In the genomic region with DNA sequence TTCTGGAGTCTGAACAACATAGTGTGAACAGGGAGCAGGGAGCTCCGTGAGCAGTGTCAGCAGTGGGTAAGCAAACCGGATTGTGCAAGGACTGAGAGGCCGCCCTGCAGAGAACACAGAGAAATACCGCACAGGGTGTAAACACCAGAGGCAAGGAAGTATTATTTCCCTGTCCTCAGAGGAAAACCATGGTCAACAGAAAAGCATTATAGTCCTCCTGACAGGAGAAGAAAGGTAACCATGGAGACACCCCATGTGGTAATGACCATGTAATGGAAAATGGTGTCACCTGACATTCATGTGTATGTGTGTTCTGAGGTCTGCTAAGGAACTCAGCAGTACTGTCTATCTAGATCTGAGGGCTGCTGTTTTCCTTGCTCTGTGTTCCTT, we compare ENCODE assay signal across 8 mouse cellular contexts. TPM values are rescaled to one million over a fixed set of nuclear protein-coding genes. Genes with fewer than 3 reads are reported as not detected.
DNase-seq lines count a peak whose midpoint lies in the region; ATAC-seq and TF ChIP-seq lines count a peak whose summit lies in the region.

No protein-coding gene starts in this region.

- H3K4me3 ChIP-seq in C2C12 (ENCODE audit: insufficient read depth, poor library complexity, severe bottlenecking) = no peak overlapping the region
- no peak overlapping the region for H3K4me3 ChIP-seq in embryonic facial prominence, embryonic 14.5 days (ENCODE audit: low read depth, low read length)
- H3K4me3 ChIP-seq in hindbrain, embryonic 10.5 days = no peak overlapping the region
- H3K4me3 ChIP-seq in liver, embryonic 16.5 days (ENCODE audit: low read depth, low read length) = no peak overlapping the region
- no peak overlapping the region for H3K4me3 ChIP-seq in neural tube, embryonic 12.5 days

- no peak overlapping the region for H3K4me2 ChIP-seq in embryonic facial prominence, embryonic 14.5 days (ENCODE audit: low read depth, low read length)
- peak overlapping the region; percentile 21; the same call in 1 of the 2 replicates for H3K4me2 ChIP-seq in liver, embryonic 16.5 days (ENCODE audit: low read depth, low read length)
- no peak overlapping the region; the same call in none of the 2 replicates for H3K4me2 ChIP-seq in neural tube, embryonic 12.5 days (replicated peaks)

- DNase-seq in cerebellum, adult 11-12 months = no peak
- DNase-seq in embryonic facial prominence, embryonic 14.5 days (ENCODE audit: low spot score) = peak; percentile 67
- DNase-seq in hindbrain, embryonic 10.5 days (ENCODE audit: low spot score) = peak; percentile 23
- DNase-seq in left cerebral cortex, postnatal 36 days (ENCODE audit: low spot score in 2 of 2) = no peak

- H3K27ac ChIP-seq in embryonic facial prominence, embryonic 14.5 days (replicated peaks; ENCODE audit: low read depth, low read length) = peak overlapping the region; percentile 55; the same call in 1 of the 2 replicates
- peak overlapping the region; percentile 31 for H3K27ac ChIP-seq in hindbrain, embryonic 10.5 days
- peak overlapping the region; percentile 65 for H3K27ac ChIP-seq in liver, embryonic 16.5 days (ENCODE audit: low read length)
- H3K27ac ChIP-seq in neural tube, embryonic 12.5 days = no peak overlapping the region

- 39% methylated on average over 4 of the region's 4 CpGs for WGBS in embryonic facial prominence, embryonic 14.5 days
- 24% methylated on average over 4 of the region's 4 CpGs for WGBS in hindbrain, embryonic 10.5 days
- 33% methylated on average over 4 of the region's 4 CpGs for WGBS in liver, embryonic 16.5 days (ENCODE audit: insufficient replicate concordance)
- 15% methylated on average over 4 of the region's 4 CpGs for WGBS in neural tube, embryonic 12.5 days

- H3ac ChIP-seq in C2C12 (ENCODE audit: control insufficient read depth, insufficient read length, low read depth) = no peak overlapping the region

- no peaks in the 10 kb centered on the region for H3K79me3 ChIP-seq in C2C12 (ENCODE audit: low read depth)

- no peak for TF ChIP-seq CTCF in C2C12 (IDR thresholded peaks at IDR 0.05; ENCODE audit: control insufficient read depth, insufficient read depth, insufficient read length)

- no peaks in the 10 kb centered on the region for H3K9me3 ChIP-seq in embryonic facial prominence, embryonic 14.5 days (ENCODE audit: control insufficient read depth, low read length)
- no peaks in the 10 kb centered on the region for H3K9me3 ChIP-seq in hindbrain, embryonic 10.5 days
- H3K9me3 ChIP-seq in liver, embryonic 16.5 days (replicated peaks; ENCODE audit: control insufficient read depth, low read length) = no peaks in the 10 kb centered on the region
- H3K9me3 ChIP-seq in neural tube, embryonic 12.5 days = no peaks in the 10 kb centered on the region

- 0 out of 2 replicates have a peak, but pooled peaks have one; percentile 40 for ATAC-seq in cerebellum, adult (ENCODE audit: insufficient number of reproducible peaks, low FRiP score, low TSS enrichment)
- ATAC-seq in embryonic facial prominence, embryonic 14.5 days (ENCODE audit: low read depth) = peak; percentile 89
- peak; percentile 83 for ATAC-seq in liver, embryonic 16.5 days (ENCODE audit: low read depth)
- peak; percentile 72 for ATAC-seq in neural tube, embryonic 12.5 days (ENCODE audit: low FRiP score, low read depth)

- no peaks in the 10 kb centered on the region for H3K36me3 ChIP-seq in C2C12 (ENCODE audit: control insufficient read depth, insufficient read depth)
- H3K36me3 ChIP-seq in embryonic facial prominence, embryonic 14.5 days (ENCODE audit: control insufficient read depth, insufficient read depth, low read length) = no peaks in the 10 kb centered on the region
- H3K36me3 ChIP-seq in hindbrain, embryonic 10.5 days = no peaks in the 10 kb centered on the region
- H3K36me3 ChIP-seq in liver, embryonic 16.5 days (ENCODE audit: control insufficient read depth, insufficient read depth) = no peaks in the 10 kb centered on the region
- no peaks in the 10 kb centered on the region for H3K36me3 ChIP-seq in neural tube, embryonic 12.5 days

- H3K9ac ChIP-seq in embryonic facial prominence, embryonic 14.5 days (ENCODE audit: low read depth, low read length) = no peak overlapping the region
- H3K9ac ChIP-seq in liver, embryonic 16.5 days (ENCODE audit: low read depth, low read length) = no peak overlapping the region
- H3K9ac ChIP-seq in neural tube, embryonic 12.5 days = no peak overlapping the region

- no peaks in the 10 kb centered on the region for H3K79me2 ChIP-seq in C2C12 (ENCODE audit: control insufficient read depth, insufficient read depth)

- H3K27me3 ChIP-seq in C2C12 (ENCODE audit: control insufficient read depth, insufficient read depth, insufficient read length) = no peaks in the 10 kb centered on the region
- no peaks in the 10 kb centered on the region for H3K27me3 ChIP-seq in embryonic facial prominence, embryonic 14.5 days (replicated peaks; ENCODE audit: control insufficient read depth, insufficient read depth, low read length)
- peaks cover 5% of the 10 kb centered on the region; the same call in 1 of the 2 replicates for H3K27me3 ChIP-seq in hindbrain, embryonic 10.5 days (ENCODE audit: insufficient read depth, poor library complexity, severe bottlenecking)
- no peaks in the 10 kb centered on the region for H3K27me3 ChIP-seq in liver, embryonic 16.5 days (ENCODE audit: control insufficient read depth, insufficient read depth, low read depth, low read length)
- H3K27me3 ChIP-seq in neural tube, embryonic 12.5 days (replicated peaks) = no peaks in the 10 kb centered on the region

- intact Hi-C loops in left cerebral cortex, postnatal 36 days (cut with DNase I) = no loop called here

- peaks cover 10% of the 10 kb centered on the region for H3K4me1 ChIP-seq in embryonic facial prominence, embryonic 14.5 days (ENCODE audit: control insufficient read depth, insufficient read depth, low read length)
- H3K4me1 ChIP-seq in hindbrain, embryonic 10.5 days (replicated peaks) = peaks cover 37% of the 10 kb centered on the region
- peaks cover 13% of the 10 kb centered on the region for H3K4me1 ChIP-seq in liver, embryonic 16.5 days (ENCODE audit: control insufficient read depth, low read depth, low read length)
- H3K4me1 ChIP-seq in neural tube, embryonic 12.5 days = peaks cover 13% of the 10 kb centered on the region; the same call in 1 of the 2 replicates

TF ChIP-seq in C2C12, 6 proteins besides CTCF, POLR2A, EP300 and RAD21:
- TF ChIP-seq CEBPB (IDR thresholded peaks at IDR 0.05; ENCODE audit: low read depth) = peak; percentile 33
- no peak for TF ChIP-seq FOSL1 (IDR thresholded peaks at IDR 0.05; ENCODE audit: insufficient read depth, low read length, poor library complexity, severe bottlenecking)
- peak; percentile 16 for TF ChIP-seq USF1 (IDR thresholded peaks at IDR 0.05; ENCODE audit: low read depth)
- TF ChIP-seq MYOD1 (IDR thresholded peaks at IDR 0.05; ENCODE audit: control insufficient read depth, insufficient read length, low read depth) = no peak
- TF ChIP-seq MYOG (IDR thresholded peaks at IDR 0.05; ENCODE audit: control insufficient read depth, extremely low read depth, insufficient read length) = no peak

RNA-seq across cellular contexts. Expression of a gene that starts 36.4 kb away (rescaled TPM):
- polyA plus RNA-seq in C2C12 (2012; fragmentation: generic; extraction: Trizol) = 17.4 TPM
- 40.4 and 41.6 TPM in 2 replicates for polyA plus RNA-seq in embryonic facial prominence, embryonic 14.5 days (2014; fragmentation: Nextera tagmentation; extraction: Ambion mirVana)
- polyA plus RNA-seq in hindbrain, embryonic 10.5 days (2016; fragmentation: Nextera tagmentation; extraction: Ambion mirVana) = 28.1 and 31.1 TPM in 2 replicates
- 23.6 and 24.6 TPM in 2 replicates for polyA plus RNA-seq in liver, embryonic 16.5 days (2015; fragmentation: Nextera tagmentation; extraction: Ambion mirVana)
- 36.0 and 39.1 TPM in 2 replicates for polyA plus RNA-seq in neural tube, embryonic 12.5 days (2016; fragmentation: Nextera tagmentation; extraction: Ambion mirVana)
- 10 to 100 TPM; 80.3 to 85.1 TPM for total RNA-seq in left cerebral cortex, postnatal 36 days (2021)

Comparison
In these comparisons a context has a peak if more than half of its experiments do, and no peak if none do; other contexts are left out.
1. DNase-seq: peak in embryonic facial prominence, embryonic 14.5 days (single experiment) and hindbrain, embryonic 10.5 days (single experiment); none in cerebellum, adult 11-12 months (single experiment) and left cerebral cortex, postnatal 36 days (0 of 2).
2. Peak in every context shown above with its lines, with median percentiles within 50 percentile points of each other: ATAC-seq.